Mouse (Mus musculus): ENCODE results near the gene Ccne1. TPM values are rescaled to one million over a fixed set of nuclear protein-coding genes. Genes with fewer than 3 reads are reported as not detected.

Gene Ccne1
- polyA plus RNA-seq, 1 experiment from 2014 or later = 19.4 TPM

DNA sequence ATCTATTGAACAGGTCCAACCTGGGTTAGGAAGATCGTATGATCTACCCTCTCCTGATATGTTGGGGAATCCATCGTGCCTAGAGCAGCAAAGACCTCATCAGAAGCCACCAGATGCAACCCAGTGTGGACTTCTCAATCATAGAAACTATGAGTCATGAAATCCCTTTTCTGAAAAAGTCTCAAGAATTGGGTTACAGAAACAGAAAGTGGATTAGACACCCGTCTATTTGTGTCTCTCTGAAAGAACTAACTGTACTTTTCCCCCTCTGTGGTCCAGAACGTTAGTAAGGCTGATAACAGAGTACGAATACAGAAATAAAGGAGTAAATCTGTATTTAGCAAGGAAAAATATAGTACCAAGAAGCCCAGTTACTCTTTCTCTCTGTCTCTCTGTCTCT, 36.3 kb downstream of the Ccne1 start:
- WGBS = 83% methylated on average over 5 of the region's 5 CpGs
- H3K36me3 ChIP-seq = no peaks in the 10 kb centered on the region

DNA sequence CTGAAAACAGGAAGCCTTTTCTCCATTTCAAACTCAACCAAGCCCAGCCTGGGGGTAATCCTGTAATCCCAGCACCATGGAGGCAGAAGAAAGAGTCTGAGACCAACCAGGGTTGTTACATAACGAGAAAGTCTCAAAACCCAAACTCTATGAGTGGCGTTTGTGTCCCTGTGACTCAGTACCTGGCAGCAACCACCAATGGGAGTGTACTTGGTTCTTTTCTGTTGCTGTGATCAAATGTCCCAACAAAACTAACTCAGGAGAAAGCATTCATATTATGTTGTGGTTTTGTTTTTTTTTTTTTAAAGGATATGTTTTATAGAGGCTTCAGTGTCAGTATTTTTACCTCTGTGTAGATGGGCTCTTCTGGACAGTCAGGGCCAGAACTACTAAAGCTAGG, 36.7 kb downstream of the Ccne1 start:
- no peaks in the 10 kb centered on the region for H3K9me3 ChIP-seq
- H3K27ac ChIP-seq (replicated peaks) = no peak overlapping the region
- no peaks in the 10 kb centered on the region for H3K36me3 ChIP-seq
- 68% methylated on average over 2 of the region's 2 CpGs for WGBS
- H3K27me3 ChIP-seq = no peaks in the 10 kb centered on the region; the same call in 1 of the 2 replicates
- no peak for ATAC-seq (ENCODE audit: low FRiP score, low read depth)
- no peak overlapping the region for H3K9ac ChIP-seq
- H3K4me3 ChIP-seq = no peak overlapping the region
- peaks cover 14% of the 10 kb centered on the region for H3K4me1 ChIP-seq (replicated peaks)
- H3K4me2 ChIP-seq = no peak overlapping the region

More for the DNA sequence above, 36.3 kb downstream of the Ccne1 start:
- Histone ChIP-seq H3K9ac (no peak overlapping the region), H3K4me1 (replicated peaks) (peaks cover 14% of the 10 kb centered on the region), H3K9me3 (no peaks in the 10 kb centered on the region), H3K4me2 (no peak overlapping the region), H3K27ac (replicated peaks) (no peak overlapping the region), H3K27me3 (no peaks in the 10 kb centered on the region; the same call in 1 of the 2 replicates), H3K4me3 (no peak overlapping the region)
- ATAC-seq (ENCODE audit: low FRiP score, low read depth) = no peak

DNA sequence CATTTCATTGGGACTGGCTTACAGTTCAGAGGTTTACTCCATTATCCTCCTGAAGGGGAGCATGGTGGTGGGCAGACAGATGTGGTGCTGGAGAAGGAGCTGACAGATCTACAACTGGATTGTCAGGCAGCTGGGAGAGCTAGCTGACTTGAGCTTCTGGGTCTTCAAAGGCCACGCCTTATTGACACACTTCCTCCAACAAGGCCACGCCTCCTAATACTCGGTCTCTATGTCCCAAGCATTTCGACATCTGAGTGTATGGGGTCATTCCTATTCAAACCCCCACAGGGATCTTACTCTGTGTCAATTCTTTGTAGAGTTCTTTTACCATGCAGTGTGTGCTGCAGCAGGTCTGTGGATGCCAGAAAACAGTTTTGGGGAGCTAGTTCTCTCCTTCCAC, 42.9 kb downstream of the Ccne1 start:
- no peak overlapping the region for H3K9ac ChIP-seq
- no peak for ATAC-seq (ENCODE audit: low FRiP score, low read depth)
- 56% methylated on average over 4 of the region's 4 CpGs for WGBS
- H3K27me3 ChIP-seq = no peaks in the 10 kb centered on the region
- no peak overlapping the region for H3K27ac ChIP-seq (replicated peaks)
- no peak overlapping the region for H3K4me3 ChIP-seq
- H3K36me3 ChIP-seq = no peaks in the 10 kb centered on the region
- H3K9me3 ChIP-seq = no peaks in the 10 kb centered on the region
- peaks cover 9% of the 10 kb centered on the region for H3K4me1 ChIP-seq (replicated peaks)
- H3K4me2 ChIP-seq = no peak overlapping the region

DNA sequence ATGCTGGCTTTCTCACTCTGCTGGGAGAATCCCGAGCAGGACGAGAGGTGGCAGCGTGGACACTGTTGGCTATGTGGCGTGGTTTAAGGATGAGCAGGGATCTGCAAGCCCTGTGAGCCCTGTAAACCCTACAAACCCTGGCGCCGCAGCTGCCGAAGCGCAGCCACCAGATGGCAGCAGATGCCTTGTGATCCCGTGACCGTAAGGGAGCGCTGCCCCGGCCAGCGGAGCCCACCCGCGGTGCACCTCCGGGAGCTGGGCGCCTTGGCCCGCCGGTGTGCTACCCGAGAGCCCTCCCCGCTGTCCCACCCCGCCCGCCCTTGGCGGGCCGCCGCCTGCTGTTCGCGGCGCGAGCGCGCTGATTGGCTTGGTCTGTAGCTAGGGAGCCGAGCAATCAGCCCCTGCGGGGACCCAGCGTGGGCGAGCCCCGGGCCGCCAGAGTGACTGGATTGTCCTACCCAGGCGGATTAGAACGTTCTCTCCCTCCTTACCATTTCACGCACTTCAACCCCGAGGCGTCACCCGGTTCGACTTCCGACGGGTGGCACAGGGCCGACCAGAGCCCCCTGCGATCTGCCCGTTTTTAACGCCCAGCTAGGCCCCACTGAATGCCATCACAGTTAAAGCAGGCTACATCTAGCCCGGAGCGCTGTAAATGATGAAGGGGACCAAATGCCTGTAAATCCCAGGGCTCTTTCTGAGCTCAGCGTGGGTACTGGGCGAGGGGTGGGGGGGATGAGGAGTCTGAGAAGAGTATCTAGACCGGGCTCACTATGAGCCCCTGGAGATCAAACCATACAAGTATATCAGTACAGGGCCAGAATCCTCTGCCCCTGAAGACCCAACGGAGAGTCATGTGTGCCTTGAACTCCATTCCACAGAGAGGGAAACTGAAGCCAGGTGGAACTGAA, 46.0 kb downstream of the Ccne1 start:
- peak overlapping the region; percentile 71 for H3K27ac ChIP-seq (replicated peaks)
- H3K9me3 ChIP-seq = no peaks in the 10 kb centered on the region
- no peaks in the 10 kb centered on the region for H3K36me3 ChIP-seq
- H3K27me3 ChIP-seq = no peaks in the 10 kb centered on the region
- peaks cover 9% of the 10 kb centered on the region for H3K4me1 ChIP-seq (replicated peaks)
- H3K4me3 ChIP-seq = peak overlapping the region; percentile 71
- 2% methylated on average over 54 of the region's 57 CpGs for WGBS
- peak overlapping the region; percentile 95 for H3K4me2 ChIP-seq
- peak overlapping the region; percentile 72 for H3K9ac ChIP-seq
- peak; percentile 89 for ATAC-seq (ENCODE audit: low FRiP score, low read depth)

DNA sequence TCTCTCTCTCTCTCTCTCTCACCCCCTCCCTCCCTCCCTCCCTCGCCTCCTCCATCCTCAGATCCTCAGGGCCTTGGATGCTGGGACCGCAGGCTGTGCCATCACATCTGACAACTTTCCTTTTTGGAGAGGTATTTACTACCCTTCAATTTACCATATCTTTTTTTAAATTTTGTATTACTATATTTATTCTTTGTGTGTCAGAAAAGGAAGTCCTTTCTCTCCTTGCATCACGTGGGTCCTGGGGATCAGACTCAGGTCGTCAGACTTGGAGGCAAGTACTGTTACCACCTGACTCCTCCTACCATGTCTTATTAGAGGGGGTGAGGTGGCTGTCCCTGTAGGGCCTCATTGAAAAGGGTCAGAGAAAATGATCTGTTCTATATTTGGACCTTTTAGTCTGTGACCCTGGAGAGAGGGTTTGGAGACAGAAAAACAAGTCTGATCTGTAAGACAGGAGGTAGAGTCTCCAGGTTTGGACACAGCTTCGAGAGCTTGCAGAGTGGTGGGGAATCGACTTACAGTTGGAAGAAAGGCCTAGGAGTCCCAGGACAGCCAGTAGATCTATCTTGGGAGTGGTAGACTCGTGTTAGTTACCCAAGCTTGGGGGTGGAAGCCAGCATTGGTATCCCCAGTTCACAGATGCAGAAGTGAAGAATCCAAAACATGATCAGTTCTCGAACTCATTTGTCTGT, 47.6 kb downstream of the Ccne1 start:
- WGBS = 77% methylated on average over 8 of the region's 8 CpGs
- no peaks in the 10 kb centered on the region for H3K27me3 ChIP-seq

DNA sequence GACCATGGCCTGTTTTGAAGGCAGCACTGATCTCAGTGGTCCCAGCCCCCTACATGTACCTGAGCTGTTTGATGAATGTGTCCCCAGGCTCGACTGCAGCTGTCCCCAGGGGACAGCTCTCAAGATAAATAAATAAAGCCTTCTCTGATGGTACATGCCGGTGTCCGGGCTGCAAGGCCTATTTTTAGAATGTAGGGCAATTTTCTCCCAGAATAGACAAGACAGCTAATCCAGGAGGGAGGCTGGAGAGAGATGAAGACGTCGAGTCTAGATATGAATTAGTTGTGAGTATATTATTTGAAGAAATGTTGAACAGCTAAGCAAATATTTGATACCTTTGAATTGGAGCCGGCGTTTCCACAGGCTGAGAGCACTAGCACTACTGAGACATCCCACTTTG, 48.2 kb downstream of the Ccne1 start:
- H3K4me2 ChIP-seq = no peak overlapping the region
- H3K27me3 ChIP-seq = no peaks in the 10 kb centered on the region
- ATAC-seq (ENCODE audit: low FRiP score, low read depth) = no peak
- 55% methylated on average over 7 of the region's 7 CpGs for WGBS
- no peak overlapping the region for H3K4me3 ChIP-seq
- H3K9ac ChIP-seq = no peak overlapping the region
- H3K4me1 ChIP-seq (replicated peaks) = peaks cover 9% of the 10 kb centered on the region
- no peaks in the 10 kb centered on the region for H3K36me3 ChIP-seq
- no peak overlapping the region for H3K27ac ChIP-seq (replicated peaks)
- no peaks in the 10 kb centered on the region for H3K9me3 ChIP-seq

More for the DNA sequence above, 47.6 kb downstream of the Ccne1 start:
- Histone ChIP-seq H3K4me3 (no peak overlapping the region), H3K9ac (no peak overlapping the region), H3K4me1 (replicated peaks) (peaks cover 9% of the 10 kb centered on the region), H3K9me3 (no peaks in the 10 kb centered on the region), H3K4me2 (no peak overlapping the region), H3K27ac (replicated peaks) (no peak overlapping the region), H3K36me3 (no peaks in the 10 kb centered on the region)
- ATAC-seq (ENCODE audit: low FRiP score, low read depth) = no peak

DNA sequence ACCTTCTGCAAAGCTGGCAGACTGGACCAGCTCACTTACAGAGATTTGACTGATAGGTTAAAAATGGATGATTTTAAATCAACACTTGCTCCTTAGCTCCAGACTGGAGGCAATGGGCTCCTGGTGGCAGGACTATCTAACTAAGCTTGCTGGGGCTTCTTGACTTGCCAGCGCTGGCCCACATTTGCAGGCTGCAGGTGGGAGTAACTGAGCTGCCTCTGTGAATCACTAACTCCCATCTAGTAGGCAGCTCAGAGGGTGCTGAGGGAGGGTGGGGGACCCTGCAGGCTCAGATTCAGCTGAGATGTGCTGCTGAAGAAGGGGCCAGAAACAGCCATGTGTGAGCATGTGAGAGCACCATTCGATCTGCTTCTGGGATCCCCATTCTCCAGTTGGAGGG, 51.3 kb downstream of the Ccne1 start:
- no peak overlapping the region for H3K27ac ChIP-seq (replicated peaks)
- no peak overlapping the region for H3K9ac ChIP-seq
- ATAC-seq (ENCODE audit: low FRiP score, low read depth) = no peak
- WGBS = 94% methylated on average over 2 of the region's 2 CpGs
- H3K9me3 ChIP-seq = no peaks in the 10 kb centered on the region
- H3K4me3 ChIP-seq = no peak overlapping the region
- peaks cover 5% of the 10 kb centered on the region; the same call in 1 of the 2 replicates for H3K4me1 ChIP-seq (replicated peaks)
- no peaks in the 10 kb centered on the region for H3K27me3 ChIP-seq
- no peaks in the 10 kb centered on the region for H3K36me3 ChIP-seq
- H3K4me2 ChIP-seq = no peak overlapping the region

DNA sequence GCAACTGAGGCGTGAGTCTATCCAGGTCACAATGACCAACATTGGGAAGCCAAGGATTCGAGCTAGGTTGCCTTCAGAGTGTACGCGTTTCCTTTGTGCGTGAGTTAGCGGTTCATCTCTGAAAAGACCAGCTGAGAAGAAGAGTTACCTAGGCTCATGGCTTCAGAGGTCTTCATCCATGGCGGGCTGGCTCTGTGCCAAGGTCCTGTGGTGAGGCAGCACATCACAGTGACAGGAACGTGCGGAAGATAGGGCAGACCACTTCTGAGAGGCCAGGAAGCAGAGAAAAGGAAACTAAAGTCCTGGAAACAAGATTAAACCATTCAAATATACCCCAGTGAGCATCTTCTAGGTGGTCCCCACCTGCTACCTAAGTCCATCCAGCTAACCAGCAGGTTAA, 53.1 kb downstream of the Ccne1 start:
- H3K4me3 ChIP-seq = no peak overlapping the region
- no peak overlapping the region for H3K4me2 ChIP-seq
- H3K27me3 ChIP-seq = no peaks in the 10 kb centered on the region
- H3K27ac ChIP-seq (replicated peaks) = no peak overlapping the region
- no peaks in the 10 kb centered on the region for H3K4me1 ChIP-seq (replicated peaks)
- no peak for ATAC-seq (ENCODE audit: low FRiP score, low read depth)
- no peaks in the 10 kb centered on the region for H3K9me3 ChIP-seq
- no peak overlapping the region for H3K9ac ChIP-seq
- WGBS = 83% methylated on average over 9 of the region's 9 CpGs
- no peaks in the 10 kb centered on the region for H3K36me3 ChIP-seq

Other genes with a start within 250 kb of the Ccne1 start
- gene Uri1, start 84.0 kb downstream of the Ccne1 start, polyA plus RNA-seq (2015; fragmentation: Nextera tagmentation; extraction: Ambion mirVana) = 37.5 and 37.6 TPM in 2 replicates
- gene 1600014C10Rik, start 75.7 kb upstream of the Ccne1 start, polyA plus RNA-seq (2015; fragmentation: Nextera tagmentation; extraction: Ambion mirVana) = 30.8 and 31.1 TPM in 2 replicates
- 0.76 and 0.88 TPM in 2 replicates for gene Plekhf1, start 120.5 kb upstream of the Ccne1 start, polyA plus RNA-seq (2015; fragmentation: Nextera tagmentation; extraction: Ambion mirVana)
- gene Pop4, start 163.9 kb upstream of the Ccne1 start, polyA plus RNA-seq (2015; fragmentation: Nextera tagmentation; extraction: Ambion mirVana) = 73.4 and 75.1 TPM in 2 replicates